Mouse (Mus musculus) C2C12 (cell line): ENCODE measurements at regions not wholly inside any gene's neighbourhood (a gene's known extent, or its start where the extent isn't known, plus 50 kb on each side); places are given as distances from the start of the nearest gene placed in this dataset.

ENCODE experiments used
- CEBPB ChIP-seq: IDR thresholded peaks from one replicate; pipeline ENCODE4 v1.6.1; 2011; ENCODE audit warnings: low read depth, mild to moderate bottlenecking, control low read depth, moderate library complexity
- CTCF ChIP-seq: IDR thresholded peaks from one replicate; pipeline ENCODE4 v1.5.1; 2011; ENCODE audit not compliant: control insufficient read depth, insufficient read depth, insufficient read length
- MAX ChIP-seq: IDR thresholded peaks from one replicate; pipeline ENCODE4 v1.6.1; 2011; ENCODE audit warnings: mild to moderate bottlenecking, control low read depth
- MYOG ChIP-seq: IDR thresholded peaks from one replicate; pipeline ENCODE4 v1.6.1; 2011; ENCODE audit not compliant: control insufficient read depth, insufficient read length; ENCODE audit errors: extremely low read depth
- USF1 ChIP-seq: IDR thresholded peaks from one replicate; pipeline ENCODE4 v1.6.1; 2011; ENCODE audit warnings: low read depth, mild to moderate bottlenecking, control low read depth, moderate library complexity

DNA sequence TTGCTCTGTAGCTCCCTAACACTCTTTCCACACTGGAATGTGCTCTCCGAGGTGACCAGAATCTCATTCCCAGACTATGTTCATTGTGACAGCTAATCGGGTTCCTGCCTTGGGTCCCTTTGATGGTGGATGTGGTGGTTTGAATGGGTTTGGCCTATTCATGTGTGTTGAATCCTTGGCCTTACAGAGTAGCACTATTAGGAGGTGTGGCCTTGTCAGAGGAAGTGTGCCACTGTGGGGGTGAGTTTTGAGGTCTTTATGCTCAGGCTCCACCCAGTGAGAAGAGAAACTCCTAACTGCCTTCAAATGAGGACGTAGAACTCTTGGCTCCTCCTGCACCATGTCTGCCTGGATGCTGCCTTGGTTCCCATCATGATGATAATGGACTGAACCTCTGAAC lies 232.8 kb downstream of the Sipa1l2 start:
- TF ChIP-seq CTCF, result no peak
- TF ChIP-seq MAX, result no peak
- no peak for TF ChIP-seq MYOG
- no peak for TF ChIP-seq CEBPB
- no peak for TF ChIP-seq USF1
